Mouse (Mus musculus) spleen, adult 2 months (tissue): ENCODE results near the gene Nfic.
A peak's percentile ranks its signal among the peaks of the same experiment; 100 is the strongest.

Source experiments
- CTCF ChIP-seq: fragments of 200-500 bp; IDR thresholded peaks from 2 replicates; pipeline ENCODE4 v1.5.1; 2011; ENCODE audit warnings: mild to moderate bottlenecking, inconsistent platforms; ENCODE audit not compliant: insufficient read depth, insufficient read length, insufficient replicate concordance; ENCODE audit errors: extremely low read depth
- POLR2A ChIP-seq: fragments of 200-500 bp; IDR thresholded peaks from 2 replicates; pipeline ENCODE4 v1.6.1; 2011; ENCODE audit warnings: low read depth, low read length, inconsistent platforms

GRCm38 (mm10) chr10:81377793-81378552 is 77.5 kb downstream of the Nfic start, which contains the start of gene Fzr1:
- TF ChIP-seq CTCF (no peak), POLR2A (peak; percentile 39)
